Mouse (Mus musculus) kidney, embryonic 14.5 days (tissue): ENCODE data around the gene Slc43a1. TPM values are rescaled to one million over a fixed set of nuclear protein-coding genes. Genes with fewer than 3 reads are reported as not detected.
A peak's percentile ranks its signal among the peaks of the same experiment; 100 is the strongest.
"Not testable (repeated sequence)": the region's sequence is repeated elsewhere in the genome, so short reads cannot be mapped to it uniquely, and the experiment has no call there.

Experiments
- ATAC-seq: fragments of 200-750 bp; cut with Nextera tagmentation; 2 replicates; pipeline ENCODE4 v1.8.0; 2017; ENCODE audit warnings: moderate number of reproducible peaks, mild to moderate bottlenecking, moderate TSS enrichment, moderate library complexity; ENCODE audit not compliant: low FRiP score, low TSS enrichment
- H3K27ac ChIP-seq: fragments of 300-500 bp; sonication (generic); 2 replicates; pipeline ENCODE4 v1.5.1; 2014; ENCODE audit warnings: low read depth, mild to moderate bottlenecking, low read length, moderate library complexity, mixed read lengths
- H3K27me3 ChIP-seq: fragments of 300-500 bp; sonication (generic); 2 replicates; pipeline ENCODE4 v1.6.1; 2014; ENCODE audit warnings: mild to moderate bottlenecking, low read length; ENCODE audit not compliant: control insufficient read depth, insufficient read depth
- H3K36me3 ChIP-seq: fragments of 300-500 bp; sonication (generic); 2 replicates; pipeline ENCODE4 v1.6.1; 2014; ENCODE audit warnings: low read length, mixed read lengths; ENCODE audit not compliant: control insufficient read depth, insufficient read depth
- H3K4me1 ChIP-seq: fragments of 300-500 bp; sonication (generic); 2 replicates; pipeline ENCODE4 v1.6.1; 2014; ENCODE audit warnings: low read length, mixed read lengths; ENCODE audit not compliant: control insufficient read depth, insufficient read depth
- H3K4me2 ChIP-seq: fragments of 300-500 bp; sonication (generic); replicated peaks from 2 replicates; pipeline ENCODE4 v1.6.1; 2014; ENCODE audit warnings: low read depth, mild to moderate bottlenecking, low read length
- H3K4me3 ChIP-seq: fragments of 300-500 bp; sonication (generic); 2 replicates; pipeline ENCODE4 v1.5.1; 2014; ENCODE audit warnings: mild to moderate bottlenecking, low read length
- H3K9ac ChIP-seq: fragments of 300-500 bp; sonication (generic); 2 replicates; pipeline ENCODE4 v1.6.1; 2014; ENCODE audit warnings: low read depth, mild to moderate bottlenecking, low read length, moderate library complexity
- H3K9me3 ChIP-seq: fragments of 300-500 bp; sonication (generic); 2 replicates; pipeline ENCODE4 v1.6.1; 2016; ENCODE audit warnings: low read length; ENCODE audit not compliant: control insufficient read depth
- WGBS: fragments of 180-500 bp; shearing (Covaris S2); extraction: QIAGEN DNeasy Blood & Tissue Kit; methylation state at CpG from one replicate; pipeline ENCODE4 v1.1.7; 2014; 5-methylcytosine and 5-hydroxymethylcytosine counted together
- polyA plus RNA-seq: library from polyadenylated mRNA; unstranded; fragments of >200 nt; fragmentation: Nextera tagmentation; extraction: Ambion mirVana; gene quantifications from 2 replicates; pipeline ENCODE4 v1.2.1, GENCODE M21; 2014

Gene Slc43a1
- polyA plus RNA-seq, 1 experiment from 2014 or later: 19.4 TPM

GRCm38 (mm10) chr2:84801223-84801622, 37.4 kb upstream of the Slc43a1 start:
- not testable (repeated sequence) for H3K27ac ChIP-seq, H3K36me3 ChIP-seq, H3K4me1 ChIP-seq, ATAC-seq, H3K27me3 ChIP-seq, H3K4me3 ChIP-seq, H3K4me2 ChIP-seq, H3K9ac ChIP-seq, H3K9me3 ChIP-seq
- WGBS: 89% methylated on average over 4 of the region's 5 CpGs

GRCm38 (mm10) chr2:84803963-84804362, 34.7 kb upstream of the Slc43a1 start:
- H3K27me3 ChIP-seq: no peaks in the 10 kb centered on the region
- ATAC-seq: no peak
- H3K4me2 ChIP-seq: no peak overlapping the region
- no peaks in the 10 kb centered on the region for H3K4me1 ChIP-seq
- no peak overlapping the region for H3K9ac ChIP-seq
- H3K27ac ChIP-seq: no peak overlapping the region
- no peak overlapping the region for H3K4me3 ChIP-seq
- no peaks in the 10 kb centered on the region for H3K36me3 ChIP-seq
- H3K9me3 ChIP-seq: no peaks in the 10 kb centered on the region
- WGBS: 86% methylated on average over 7 of the region's 7 CpGs

DNA sequence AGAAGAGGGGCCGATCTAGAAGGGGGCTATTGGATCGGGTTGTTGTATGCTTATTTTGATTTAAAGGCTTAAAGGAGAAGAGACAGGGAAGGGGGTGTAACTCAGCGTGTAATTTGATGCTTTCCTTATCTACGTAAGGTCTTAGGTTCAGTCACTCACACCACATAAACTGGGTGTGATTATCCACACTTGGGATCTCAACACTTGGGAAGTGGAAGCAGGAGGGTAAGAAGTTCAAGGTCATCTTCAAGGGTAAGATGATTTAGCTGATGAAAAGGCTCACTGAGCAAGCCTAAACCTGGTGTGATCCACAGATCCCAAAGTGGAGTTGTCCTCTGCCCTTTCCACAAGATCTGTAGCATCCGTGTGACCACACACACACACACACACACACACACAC, 32.1 kb upstream of the Slc43a1 start:
- Histone ChIP-seq H3K4me1 (peaks cover 5% of the 10 kb centered on the region; the same call in 1 of the 2 replicates), H3K27me3 (no peaks in the 10 kb centered on the region), H3K36me3 (no peaks in the 10 kb centered on the region), H3K4me3 (no peak overlapping the region), H3K27ac (no peak overlapping the region), H3K9me3 (no peaks in the 10 kb centered on the region), H3K4me2 (no peak overlapping the region), H3K9ac (no peak overlapping the region)
- 51% methylated on average over 5 of the region's 5 CpGs for WGBS
- ATAC-seq: no peak

DNA sequence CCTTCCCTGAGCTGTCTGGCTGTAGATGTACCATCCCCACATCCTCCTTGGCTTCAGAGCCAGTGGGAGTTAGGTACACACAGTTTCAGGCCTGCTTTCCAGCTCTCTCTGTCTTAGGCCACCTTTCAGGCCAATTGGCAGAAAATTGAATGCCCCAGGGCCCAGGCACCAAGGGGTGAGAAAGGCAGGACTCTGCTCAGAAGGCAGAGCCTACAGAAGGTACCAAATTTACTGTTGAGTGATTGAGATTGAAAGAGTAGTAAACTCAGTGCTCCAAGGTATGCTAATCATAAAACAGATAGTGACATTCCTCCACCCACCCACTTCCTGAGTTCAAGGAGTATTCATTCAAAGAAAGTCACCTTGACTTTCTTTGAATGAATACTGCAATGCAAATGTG, 29.3 kb upstream of the Slc43a1 start:
- peaks cover 5% of the 10 kb centered on the region; the same call in 1 of the 2 replicates for H3K4me1 ChIP-seq
- H3K4me2 ChIP-seq: no peak overlapping the region
- no peaks in the 10 kb centered on the region for H3K36me3 ChIP-seq
- no peaks in the 10 kb centered on the region for H3K27me3 ChIP-seq
- no peaks in the 10 kb centered on the region for H3K9me3 ChIP-seq
- ATAC-seq: no peak
- H3K9ac ChIP-seq: no peak overlapping the region
- H3K27ac ChIP-seq: no peak overlapping the region
- H3K4me3 ChIP-seq: no peak overlapping the region

DNA sequence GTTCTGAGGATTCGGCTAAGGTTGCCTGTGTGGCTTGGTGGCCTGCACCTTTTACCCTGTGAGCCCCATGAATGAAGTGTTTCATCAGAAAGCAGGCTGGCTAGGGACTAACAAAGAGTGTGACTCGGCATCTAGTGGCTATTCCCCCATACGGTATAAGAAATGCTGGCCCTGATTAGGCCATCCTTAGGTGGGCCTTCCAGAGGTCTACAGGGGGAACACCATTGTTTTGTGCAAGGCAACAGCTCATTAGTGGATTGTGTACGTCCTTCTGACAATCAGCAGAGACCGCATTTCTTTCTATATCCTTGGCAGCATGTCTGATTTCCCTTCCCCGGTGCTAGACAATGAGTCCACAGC, 28.1 kb upstream of the Slc43a1 start:
- ATAC-seq: 0 out of 2 replicates have a peak, but pooled peaks have one; percentile 2
- 83% methylated on average over 6 of the region's 6 CpGs for WGBS

DNA sequence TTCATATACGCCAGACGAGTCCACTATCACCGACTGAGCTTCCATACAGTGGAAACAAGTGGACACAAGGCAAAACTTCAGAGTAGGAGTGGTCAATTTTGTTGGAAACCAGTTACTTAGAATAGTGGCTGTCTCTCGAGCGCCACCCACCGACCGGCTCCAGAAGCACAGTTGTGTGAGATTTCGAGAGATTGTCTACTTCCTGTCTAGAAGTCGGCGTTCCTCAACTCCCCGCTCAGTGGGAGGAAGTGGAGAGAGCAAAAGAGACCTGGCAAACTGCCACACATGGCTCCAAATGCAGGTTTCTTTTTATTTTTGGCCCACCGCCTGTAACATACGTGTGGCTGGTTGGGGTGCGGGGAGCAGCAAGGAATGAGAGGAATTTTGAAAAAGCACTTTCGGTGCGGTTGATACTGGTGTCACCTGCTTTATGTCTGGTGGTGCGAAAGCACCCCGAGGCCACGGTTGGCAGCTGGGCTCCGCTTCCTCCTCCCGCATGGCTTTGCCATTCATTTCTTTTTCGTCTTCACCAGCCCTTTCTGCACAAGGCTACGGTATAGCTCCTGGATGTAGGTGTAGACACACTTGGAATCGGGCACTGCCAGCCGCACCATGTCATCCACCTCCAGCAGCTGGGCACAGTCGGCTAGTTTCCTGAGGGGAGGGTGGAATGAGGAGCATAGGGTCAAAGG, 27.6 kb upstream of the Slc43a1 start:
- no peaks in the 10 kb centered on the region for H3K27me3 ChIP-seq
- H3K4me3 ChIP-seq: peak overlapping the region; percentile 22; the same call in 1 of the 2 replicates
- peak; percentile 79 for ATAC-seq
- no peaks in the 10 kb centered on the region for H3K9me3 ChIP-seq
- H3K27ac ChIP-seq: no peak overlapping the region
- 0 out of 2 replicates have a peak overlapping the region, but pooled peaks have one; percentile 1 for H3K9ac ChIP-seq
- H3K36me3 ChIP-seq: no peaks in the 10 kb centered on the region
- peak overlapping the region; percentile 42 for H3K4me2 ChIP-seq
- peaks cover 5% of the 10 kb centered on the region; the same call in 1 of the 2 replicates for H3K4me1 ChIP-seq
- 40% methylated on average over 26 of the region's 26 CpGs for WGBS

More for the DNA sequence above, 28.1 kb upstream of the Slc43a1 start:
- H3K27ac ChIP-seq: no peak overlapping the region
- no peak overlapping the region for H3K4me2 ChIP-seq
- no peaks in the 10 kb centered on the region for H3K36me3 ChIP-seq
- H3K4me3 ChIP-seq: no peak overlapping the region
- no peaks in the 10 kb centered on the region for H3K9me3 ChIP-seq
- H3K27me3 ChIP-seq: no peaks in the 10 kb centered on the region
- H3K9ac ChIP-seq: no peak overlapping the region
- peaks cover 5% of the 10 kb centered on the region; the same call in 1 of the 2 replicates for H3K4me1 ChIP-seq

- no peaks in the 10 kb centered on the region for H3K36me3 ChIP-seq
- no peak for ATAC-seq
- peaks cover 5% of the 10 kb centered on the region; the same call in 1 of the 2 replicates for H3K4me1 ChIP-seq
- H3K4me3 ChIP-seq: no peak overlapping the region
- no peak overlapping the region for H3K4me2 ChIP-seq
- H3K27ac ChIP-seq: no peak overlapping the region
- no peaks in the 10 kb centered on the region for H3K27me3 ChIP-seq
- H3K9me3 ChIP-seq: no peaks in the 10 kb centered on the region
- no peak overlapping the region for H3K9ac ChIP-seq
- 62% methylated on average over 7 of the region's 7 CpGs for WGBS
Observed at GRCm38 (mm10) chr2:84811880-84812279, 26.8 kb upstream of the Slc43a1 start.

DNA sequence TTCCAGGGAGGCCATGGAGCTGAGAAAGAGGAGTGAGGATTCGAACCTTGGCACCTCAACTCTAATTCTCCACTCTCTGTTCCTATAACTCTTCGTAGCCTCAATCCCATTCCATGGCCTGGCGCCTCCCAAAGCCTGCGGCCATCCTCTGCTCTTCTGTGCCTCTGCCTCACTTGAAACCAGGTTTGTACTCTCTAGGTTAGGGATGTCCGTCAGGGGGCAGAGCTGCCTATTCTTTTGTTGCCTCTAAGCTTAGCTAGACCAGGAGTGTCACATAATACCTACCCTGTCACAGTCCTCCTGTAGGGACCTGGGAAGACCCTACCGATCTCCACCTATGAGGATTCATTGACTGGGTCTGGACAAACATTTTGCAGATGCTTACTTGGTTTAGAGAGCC, 26.0 kb upstream of the Slc43a1 start:
- 75% methylated on average over 6 of the region's 6 CpGs for WGBS

GRCm38 (mm10) chr2:84819861-84820260, 18.8 kb upstream of the Slc43a1 start:
- Histone ChIP-seq H3K9me3 (no peaks in the 10 kb centered on the region), H3K27me3 (no peaks in the 10 kb centered on the region), H3K4me2 (no peak overlapping the region), H3K4me3 (no peak overlapping the region), H3K9ac (no peak overlapping the region), H3K36me3 (no peaks in the 10 kb centered on the region), H3K27ac (no peak overlapping the region), H3K4me1 (0 out of 2 replicates have a peak, but pooled peaks cover 3% of the 10 kb centered on the region)
- WGBS: 11% methylated on average over 3 of the region's 3 CpGs
- no peak for ATAC-seq

More for the DNA sequence above, 26.0 kb upstream of the Slc43a1 start:
- H3K9ac ChIP-seq: no peak overlapping the region
- H3K36me3 ChIP-seq: no peaks in the 10 kb centered on the region
- H3K27me3 ChIP-seq: no peaks in the 10 kb centered on the region
- H3K4me1 ChIP-seq: peaks cover 5% of the 10 kb centered on the region; the same call in 1 of the 2 replicates
- no peak overlapping the region for H3K27ac ChIP-seq
- ATAC-seq: no peak
- no peak overlapping the region for H3K4me3 ChIP-seq
- H3K4me2 ChIP-seq: no peak overlapping the region
- no peaks in the 10 kb centered on the region for H3K9me3 ChIP-seq
